Mouse (Mus musculus) fibroblast of lung, adult 2 months (primary cell): ENCODE results near the gene C1qtnf9.

Experiments used
- DNase-seq: peaks from one replicate; pipeline ENCODE4 v3.0.0-alpha.2; 2011; ENCODE audit warnings: low read depth

Gene C1qtnf9

GRCm38 (mm10) chr14:60790103-60790502 lies 22.2 kb downstream of the C1qtnf9 start:
- DNase-seq, result peak; percentile 9

- no peak for DNase-seq
Observed at GRCm38 (mm10) chr14:60796600-60797322, 28.8 kb downstream of the C1qtnf9 start.

- DNase-seq, result no peak
Observed at GRCm38 (mm10) chr14:60797596-60797995, 29.7 kb downstream of the C1qtnf9 start.

GRCm38 (mm10) chr14:60798721-60799120 lies 30.8 kb downstream of the C1qtnf9 start:
- DNase-seq, result no peak

- DNase-seq, result no peak
Observed at GRCm38 (mm10) chr14:60799762-60800728, 32.1 kb downstream of the C1qtnf9 start.

GRCm38 (mm10) chr14:60802026-60802425 lies 34.1 kb downstream of the C1qtnf9 start:
- DNase-seq, result no peak

GRCm38 (mm10) chr14:60804978-60805377 lies 37.0 kb downstream of the C1qtnf9 start:
- DNase-seq, result no peak

- no peak for DNase-seq
Observed at GRCm38 (mm10) chr14:60805871-60806270, 37.9 kb downstream of the C1qtnf9 start.

GRCm38 (mm10) chr14:60806891-60807344 lies 39.0 kb downstream of the C1qtnf9 start:
- no peak for DNase-seq

GRCm38 (mm10) chr14:60809881-60810280 lies 41.9 kb downstream of the C1qtnf9 start:
- no peak for DNase-seq

- DNase-seq, result no peak
Observed at GRCm38 (mm10) chr14:60811547-60811946, 43.6 kb downstream of the C1qtnf9 start.

GRCm38 (mm10) chr14:60815098-60815497 lies 47.2 kb downstream of the C1qtnf9 start:
- no peak for DNase-seq

GRCm38 (mm10) chr14:60818045-60818444 lies 50.1 kb downstream of the C1qtnf9 start:
- DNase-seq, result no peak

GRCm38 (mm10) chr14:60830096-60830495 lies 62.2 kb downstream of the C1qtnf9 start:
- no peak for DNase-seq
